Mouse (Mus musculus): ENCODE results near the gene Atf6. TPM values are rescaled to one million over a fixed set of nuclear protein-coding genes. Genes with fewer than 3 reads are reported as not detected.

The Atf6 gene
- polyA plus RNA-seq, 1 experiment from 2014 or later, result 11.5 TPM

GRCm38 (mm10) chr1:170804721-170805120, 62.9 kb downstream of the Atf6 start:
- H3K36me3 ChIP-seq (ENCODE audit: control insufficient read depth, insufficient read depth, low read length), result no peaks in the 10 kb centered on the region; the same call in 1 of the 2 replicates
- no peak overlapping the region for H3K4me2 ChIP-seq
- no peak for DNase-seq (ENCODE audit: low spot score)
- no peaks in the 10 kb centered on the region for H3K9me3 ChIP-seq (ENCODE audit: control insufficient read depth, low read length)
- no peaks in the 10 kb centered on the region for H3K4me1 ChIP-seq (replicated peaks; ENCODE audit: control insufficient read depth, insufficient read depth, low read length)
- H3K27ac ChIP-seq (ENCODE audit: low read depth, low read length), result no peak overlapping the region
- ATAC-seq (replicated peaks; ENCODE audit: low FRiP score), result no peak
- H3K9ac ChIP-seq (ENCODE audit: low read depth, low read length), result no peak overlapping the region
- no peaks in the 10 kb centered on the region for H3K27me3 ChIP-seq (replicated peaks; ENCODE audit: control insufficient read depth, insufficient read depth, low read length)
- 92% methylated on average over 11 of the region's 11 CpGs for WGBS
- no peak overlapping the region for H3K4me3 ChIP-seq (ENCODE audit: low read depth, low read length)

GRCm38 (mm10) chr1:170802669-170803068, 64.9 kb downstream of the Atf6 start:
- Histone ChIP-seq H3K4me2 (no peak overlapping the region), H3K27me3 (replicated peaks; ENCODE audit: control insufficient read depth, insufficient read depth, low read length) (no peaks in the 10 kb centered on the region), H3K9ac (ENCODE audit: low read depth, low read length) (no peak overlapping the region), H3K9me3 (ENCODE audit: control insufficient read depth, low read length) (no peaks in the 10 kb centered on the region), H3K4me1 (replicated peaks; ENCODE audit: control insufficient read depth, insufficient read depth, low read length) (no peaks in the 10 kb centered on the region), H3K4me3 (ENCODE audit: low read depth, low read length) (no peak overlapping the region), H3K27ac (ENCODE audit: low read depth, low read length) (no peak overlapping the region), H3K36me3 (ENCODE audit: control insufficient read depth, insufficient read depth, low read length) (no peaks in the 10 kb centered on the region; the same call in 1 of the 2 replicates)
- DNase-seq (ENCODE audit: low spot score) (no peak), ATAC-seq (replicated peaks; ENCODE audit: low FRiP score) (no peak)
- WGBS, result 60% methylated on average over 7 of the region's 7 CpGs

GRCm38 (mm10) chr1:170800694-170801093, 66.9 kb downstream of the Atf6 start:
- Histone ChIP-seq H3K4me3 (ENCODE audit: low read depth, low read length) (no peak overlapping the region), H3K4me1 (replicated peaks; ENCODE audit: control insufficient read depth, insufficient read depth, low read length) (no peaks in the 10 kb centered on the region), H3K27ac (ENCODE audit: low read depth, low read length) (no peak overlapping the region), H3K27me3 (replicated peaks; ENCODE audit: control insufficient read depth, insufficient read depth, low read length) (no peaks in the 10 kb centered on the region), H3K9me3 (ENCODE audit: control insufficient read depth, low read length) (no peaks in the 10 kb centered on the region), H3K4me2 (no peak overlapping the region), H3K9ac (ENCODE audit: low read depth, low read length) (no peak overlapping the region), H3K36me3 (ENCODE audit: control insufficient read depth, insufficient read depth, low read length) (no peaks in the 10 kb centered on the region; the same call in 1 of the 2 replicates)
- no peak for DNase-seq (ENCODE audit: low spot score)
- whole genome bisulfite sequencing, result 29% methylated on average over 3 of the region's 3 CpGs
- ATAC-seq (replicated peaks; ENCODE audit: low FRiP score), result no peak

- Histone ChIP-seq H3K4me3 (ENCODE audit: low read depth, low read length) (no peak overlapping the region), H3K4me1 (replicated peaks; ENCODE audit: control insufficient read depth, insufficient read depth, low read length) (no peaks in the 10 kb centered on the region), H3K27ac (ENCODE audit: low read depth, low read length) (no peak overlapping the region), H3K27me3 (replicated peaks; ENCODE audit: control insufficient read depth, insufficient read depth, low read length) (no peaks in the 10 kb centered on the region), H3K36me3 (ENCODE audit: control insufficient read depth, insufficient read depth, low read length) (peaks cover 2% of the 10 kb centered on the region; the same call in 1 of the 2 replicates), H3K9ac (ENCODE audit: low read depth, low read length) (no peak overlapping the region), H3K4me2 (no peak overlapping the region), H3K9me3 (ENCODE audit: control insufficient read depth, low read length) (no peaks in the 10 kb centered on the region)
- no peak for DNase-seq (ENCODE audit: low spot score)
- no peak for ATAC-seq (replicated peaks; ENCODE audit: low FRiP score)
- 68% methylated on average over 9 of the region's 9 CpGs for WGBS
These were observed 71.7 kb downstream of the Atf6 start for GRCm38 (mm10) chr1:170795741-170796347.

- H3K9ac ChIP-seq (ENCODE audit: low read depth, low read length), result no peak overlapping the region
- no peak overlapping the region for H3K4me3 ChIP-seq (ENCODE audit: low read depth, low read length)
- no peaks in the 10 kb centered on the region for H3K9me3 ChIP-seq (ENCODE audit: control insufficient read depth, low read length)
- WGBS, result 74% methylated on average over 6 of the region's 6 CpGs
- peaks cover 6% of the 10 kb centered on the region; the same call in 1 of the 2 replicates for H3K36me3 ChIP-seq (ENCODE audit: control insufficient read depth, insufficient read depth, low read length)
- no peaks in the 10 kb centered on the region for H3K4me1 ChIP-seq (replicated peaks; ENCODE audit: control insufficient read depth, insufficient read depth, low read length)
- no peak overlapping the region for H3K27ac ChIP-seq (ENCODE audit: low read depth, low read length)
- no peaks in the 10 kb centered on the region for H3K27me3 ChIP-seq (replicated peaks; ENCODE audit: control insufficient read depth, insufficient read depth, low read length)
- ATAC-seq (replicated peaks; ENCODE audit: low FRiP score) (no peak), DNase-seq (ENCODE audit: low spot score) (no peak)
- H3K4me2 ChIP-seq, result no peak overlapping the region
These were observed 76.0 kb downstream of the Atf6 start for GRCm38 (mm10) chr1:170791542-170791941.

GRCm38 (mm10) chr1:170791001-170791400, 76.6 kb downstream of the Atf6 start:
- WGBS, result 74% methylated on average over 3 of the region's 3 CpGs
- no peak overlapping the region for H3K4me2 ChIP-seq
- H3K27ac ChIP-seq (ENCODE audit: low read depth, low read length), result no peak overlapping the region
- H3K9me3 ChIP-seq (ENCODE audit: control insufficient read depth, low read length), result no peaks in the 10 kb centered on the region
- no peaks in the 10 kb centered on the region for H3K27me3 ChIP-seq (replicated peaks; ENCODE audit: control insufficient read depth, insufficient read depth, low read length)
- peaks cover 10% of the 10 kb centered on the region; the same call in 1 of the 2 replicates for H3K36me3 ChIP-seq (ENCODE audit: control insufficient read depth, insufficient read depth, low read length)
- H3K9ac ChIP-seq (ENCODE audit: low read depth, low read length), result no peak overlapping the region
- H3K4me1 ChIP-seq (replicated peaks; ENCODE audit: control insufficient read depth, insufficient read depth, low read length), result no peaks in the 10 kb centered on the region
- DNase-seq (ENCODE audit: low spot score) (no peak), ATAC-seq (replicated peaks; ENCODE audit: low FRiP score) (no peak)
- H3K4me3 ChIP-seq (ENCODE audit: low read depth, low read length), result no peak overlapping the region

GRCm38 (mm10) chr1:170787643-170788042, 79.9 kb downstream of the Atf6 start:
- no peak overlapping the region for H3K9ac ChIP-seq (ENCODE audit: low read depth, low read length)
- H3K27me3 ChIP-seq (replicated peaks; ENCODE audit: control insufficient read depth, insufficient read depth, low read length), result no peaks in the 10 kb centered on the region
- H3K4me2 ChIP-seq, result no peak overlapping the region
- H3K4me3 ChIP-seq (ENCODE audit: low read depth, low read length), result no peak overlapping the region
- H3K27ac ChIP-seq (ENCODE audit: low read depth, low read length), result no peak overlapping the region
- DNase-seq (ENCODE audit: low spot score) (no peak), ATAC-seq (replicated peaks; ENCODE audit: low FRiP score) (no peak)
- no peaks in the 10 kb centered on the region for H3K4me1 ChIP-seq (replicated peaks; ENCODE audit: control insufficient read depth, insufficient read depth, low read length)
- peaks cover 8% of the 10 kb centered on the region; the same call in 1 of the 2 replicates for H3K36me3 ChIP-seq (ENCODE audit: control insufficient read depth, insufficient read depth, low read length)
- no peaks in the 10 kb centered on the region for H3K9me3 ChIP-seq (ENCODE audit: control insufficient read depth, low read length)
- 78% methylated on average over 1 of the region's 1 CpGs for WGBS

GRCm38 (mm10) chr1:170786570-170787341, 80.8 kb downstream of the Atf6 start:
- WGBS, result 92% methylated on average over 14 of the region's 14 CpGs
- no peaks in the 10 kb centered on the region for H3K4me1 ChIP-seq (replicated peaks; ENCODE audit: control insufficient read depth, insufficient read depth, low read length)
- H3K27ac ChIP-seq (ENCODE audit: low read depth, low read length), result no peak overlapping the region
- H3K36me3 ChIP-seq (ENCODE audit: control insufficient read depth, insufficient read depth, low read length), result peaks cover 8% of the 10 kb centered on the region; the same call in 1 of the 2 replicates
- DNase-seq (ENCODE audit: low spot score) (no peak), ATAC-seq (replicated peaks; ENCODE audit: low FRiP score) (no peak)
- no peak overlapping the region for H3K4me2 ChIP-seq
- H3K9ac ChIP-seq (ENCODE audit: low read depth, low read length), result no peak overlapping the region
- H3K27me3 ChIP-seq (replicated peaks; ENCODE audit: control insufficient read depth, insufficient read depth, low read length), result no peaks in the 10 kb centered on the region
- no peak overlapping the region for H3K4me3 ChIP-seq (ENCODE audit: low read depth, low read length)
- H3K9me3 ChIP-seq (ENCODE audit: control insufficient read depth, low read length), result no peaks in the 10 kb centered on the region

- Histone ChIP-seq H3K9ac (ENCODE audit: low read depth, low read length) (no peak overlapping the region), H3K27ac (ENCODE audit: low read depth, low read length) (no peak overlapping the region), H3K4me1 (replicated peaks; ENCODE audit: control insufficient read depth, insufficient read depth, low read length) (no peaks in the 10 kb centered on the region), H3K27me3 (replicated peaks; ENCODE audit: control insufficient read depth, insufficient read depth, low read length) (no peaks in the 10 kb centered on the region), H3K9me3 (ENCODE audit: control insufficient read depth, low read length) (no peaks in the 10 kb centered on the region), H3K4me2 (no peak overlapping the region), H3K4me3 (ENCODE audit: low read depth, low read length) (no peak overlapping the region), H3K36me3 (ENCODE audit: control insufficient read depth, insufficient read depth, low read length) (no peaks in the 10 kb centered on the region)
- ATAC-seq (replicated peaks; ENCODE audit: low FRiP score) (no peak), DNase-seq (ENCODE audit: low spot score) (no peak)
- WGBS, result 92% methylated on average over 4 of the region's 4 CpGs
These were observed 89.9 kb downstream of the Atf6 start for GRCm38 (mm10) chr1:170777688-170778087.
